Mouse (Mus musculus) embryonic facial prominence, embryonic 14.5 days (tissue): ENCODE results near the gene Rpl15. TPM values are rescaled to one million over a fixed set of nuclear protein-coding genes. Genes with fewer than 3 reads are reported as not detected.

Source experiments
- ATAC-seq: fragments of 200-750 bp; cut with Nextera tagmentation; 2 replicates; pipeline ENCODE4 v1.8.0; 2017; ENCODE audit warnings: low read depth, moderate number of reproducible peaks, moderate TSS enrichment
- DNase-seq: peaks from one replicate; pipeline ENCODE4 v3.0.0-alpha.2; 2015; ENCODE audit warnings: low spot score
- H3K27ac ChIP-seq: fragments of 300-500 bp; sonication (generic); replicated peaks from 2 replicates; pipeline ENCODE4 v1.5.1; 2014; ENCODE audit warnings: low read depth, mild to moderate bottlenecking, low read length, moderate library complexity
- H3K27me3 ChIP-seq: fragments of 300-500 bp; sonication (generic); replicated peaks from 2 replicates; pipeline ENCODE4 v1.6.1; 2014; ENCODE audit warnings: low read length; ENCODE audit not compliant: control insufficient read depth, insufficient read depth
- H3K36me3 ChIP-seq: fragments of 300-500 bp; sonication (generic); 2 replicates; pipeline ENCODE4 v1.6.1; 2014; ENCODE audit warnings: low read length, mixed read lengths; ENCODE audit not compliant: control insufficient read depth, insufficient read depth
- H3K4me1 ChIP-seq: fragments of 300-500 bp; sonication (generic); 2 replicates; pipeline ENCODE4 v1.6.1; 2014; ENCODE audit warnings: antibody characterized with exemption, low read length; ENCODE audit not compliant: control insufficient read depth, insufficient read depth
- H3K4me2 ChIP-seq: fragments of 300-500 bp; sonication (generic); 2 replicates; pipeline ENCODE4 v1.6.1; 2014; ENCODE audit warnings: low read depth, mild to moderate bottlenecking, low read length, moderate library complexity, mixed read lengths
- H3K4me3 ChIP-seq: fragments of 300-500 bp; sonication (generic); 2 replicates; pipeline ENCODE4 v1.5.1; 2014; ENCODE audit warnings: low read depth, mild to moderate bottlenecking, low read length
- H3K9ac ChIP-seq: fragments of 300-500 bp; sonication (generic); 2 replicates; pipeline ENCODE4 v1.6.1; 2014; ENCODE audit warnings: low read depth, mild to moderate bottlenecking, low read length, moderate library complexity, mixed read lengths
- H3K9me3 ChIP-seq: fragments of 300-500 bp; sonication (generic); 2 replicates; pipeline ENCODE4 v1.6.1; 2016; ENCODE audit warnings: low read length; ENCODE audit not compliant: control insufficient read depth
- WGBS: fragments of 180-500 bp; shearing (Covaris S2); extraction: QIAGEN DNeasy Blood & Tissue Kit; methylation state at CpG from one replicate; pipeline ENCODE4 v1.1.7; 2014; 5-methylcytosine and 5-hydroxymethylcytosine counted together
- polyA plus RNA-seq: library from polyadenylated mRNA; unstranded; fragments of >200 nt; fragmentation: Nextera tagmentation; extraction: Ambion mirVana; gene quantifications from 2 replicates; pipeline ENCODE4 v1.2.1, GENCODE M21; 2014

Rpl15 gene
- polyA plus RNA-seq, 1 experiment from 2014 or later, result 535 TPM

DNA sequence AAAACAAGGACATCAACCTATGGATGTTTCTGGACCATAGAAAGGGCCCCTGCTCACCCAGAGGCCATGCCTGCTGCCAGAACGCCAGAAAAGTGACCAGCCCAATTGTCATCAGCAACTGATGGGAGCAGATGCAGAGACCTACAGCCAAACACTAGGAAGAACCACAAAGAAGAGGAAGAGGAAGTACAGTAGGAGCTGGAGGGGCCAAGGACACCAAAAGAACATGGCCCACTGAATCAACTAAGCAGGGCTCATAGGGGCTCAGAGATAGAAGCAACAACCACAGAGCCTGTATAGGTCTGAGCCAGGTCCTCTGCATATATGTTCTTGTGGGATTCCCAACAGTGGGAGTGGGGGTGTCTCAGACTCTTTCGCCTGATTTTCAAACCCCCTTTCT lies 26.2 kb upstream of the Rpl15 start:
- 84% methylated on average over 2 of the region's 2 CpGs for WGBS
- H3K4me3 ChIP-seq, result no peak overlapping the region
- H3K4me1 ChIP-seq, result no peaks in the 10 kb centered on the region
- ATAC-seq (no peak), DNase-seq (no peak)
- no peaks in the 10 kb centered on the region for H3K9me3 ChIP-seq
- H3K27me3 ChIP-seq, result no peaks in the 10 kb centered on the region
- H3K27ac ChIP-seq, result no peak overlapping the region
- H3K4me2 ChIP-seq, result no peak overlapping the region
- H3K36me3 ChIP-seq, result no peaks in the 10 kb centered on the region
- no peak overlapping the region for H3K9ac ChIP-seq

DNA sequence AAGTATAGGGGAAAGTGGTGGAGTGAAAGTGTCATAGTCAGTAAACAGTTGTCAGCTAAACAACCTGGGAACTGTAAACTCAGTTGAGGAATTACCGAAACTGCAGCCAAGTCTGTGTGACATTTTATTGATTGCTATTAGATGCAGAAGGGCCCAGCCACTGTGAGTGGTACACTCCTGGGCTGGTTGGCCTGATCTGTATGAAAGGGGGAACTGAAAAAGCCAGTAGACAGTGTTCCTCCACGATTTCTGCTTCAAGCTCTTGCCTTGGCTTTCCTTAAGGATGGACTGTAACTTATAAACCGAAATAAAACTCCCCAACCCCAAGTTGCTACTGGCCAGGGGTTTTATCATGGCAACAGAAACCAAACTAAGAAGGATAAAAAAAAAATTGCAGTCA lies 21.4 kb upstream of the Rpl15 start:
- ATAC-seq (no peak), DNase-seq (no peak)
- no peak overlapping the region for H3K4me3 ChIP-seq
- no peaks in the 10 kb centered on the region for H3K36me3 ChIP-seq
- H3K27ac ChIP-seq, result no peak overlapping the region
- no peak overlapping the region for H3K4me2 ChIP-seq
- no peaks in the 10 kb centered on the region for H3K27me3 ChIP-seq
- no peaks in the 10 kb centered on the region for H3K9me3 ChIP-seq
- WGBS, result 93% methylated on average over 3 of the region's 3 CpGs
- no peak overlapping the region for H3K9ac ChIP-seq
- no peaks in the 10 kb centered on the region for H3K4me1 ChIP-seq

DNA sequence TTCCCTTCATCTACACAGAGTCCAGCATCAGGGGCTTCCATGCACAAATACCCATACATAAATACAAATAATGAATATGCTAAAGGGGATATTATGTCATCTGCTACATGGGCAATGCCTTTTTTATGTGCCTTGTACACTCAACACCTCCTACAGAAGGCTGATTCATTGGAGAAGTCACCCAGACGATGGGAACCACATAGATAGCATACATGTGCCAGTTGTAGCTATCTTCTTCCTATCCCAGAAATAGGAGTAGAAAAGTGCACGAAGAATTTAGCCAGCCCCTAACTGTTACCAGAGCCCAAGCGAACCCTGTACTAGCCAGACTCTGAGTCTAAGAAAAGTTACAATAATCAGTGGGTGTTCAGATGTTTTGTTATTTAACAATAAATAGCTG lies 20.9 kb upstream of the Rpl15 start:
- Histone ChIP-seq H3K9ac (no peak overlapping the region), H3K27me3 (no peaks in the 10 kb centered on the region), H3K27ac (no peak overlapping the region), H3K4me3 (no peak overlapping the region), H3K4me1 (no peaks in the 10 kb centered on the region), H3K36me3 (no peaks in the 10 kb centered on the region), H3K4me2 (no peak overlapping the region), H3K9me3 (no peaks in the 10 kb centered on the region)
- DNase-seq, result no peak
- WGBS, result 91% methylated on average over 3 of the region's 3 CpGs
- ATAC-seq, result no peak

DNA sequence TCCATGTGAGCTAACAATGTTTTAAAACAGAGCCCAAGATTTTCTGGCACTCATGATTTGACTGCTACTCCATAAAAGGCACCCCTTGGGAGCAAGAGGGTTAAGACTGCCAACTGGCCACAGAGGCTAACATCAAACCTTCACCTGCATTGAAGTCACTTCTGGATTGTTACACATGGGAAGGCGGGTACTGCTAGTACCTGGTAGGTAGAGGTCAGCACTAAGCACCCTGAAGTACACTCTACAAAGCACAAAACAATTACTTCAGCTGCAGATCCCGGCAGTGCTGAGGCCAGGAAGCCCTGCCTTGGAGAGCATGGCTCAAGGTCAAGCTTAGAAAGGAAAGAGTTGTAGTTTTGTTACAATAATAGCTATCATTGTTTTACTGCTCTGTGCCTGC lies 16.2 kb upstream of the Rpl15 start:
- no peaks in the 10 kb centered on the region for H3K4me1 ChIP-seq
- no peak overlapping the region for H3K9ac ChIP-seq
- no peak overlapping the region for H3K4me2 ChIP-seq
- no peak overlapping the region for H3K4me3 ChIP-seq
- H3K27ac ChIP-seq, result no peak overlapping the region
- ATAC-seq, result no peak
- no peaks in the 10 kb centered on the region for H3K9me3 ChIP-seq
- 73% methylated on average over 2 of the region's 2 CpGs for WGBS
- no peaks in the 10 kb centered on the region for H3K27me3 ChIP-seq
- H3K36me3 ChIP-seq, result 0 out of 2 replicates have a peak, but pooled peaks cover 9% of the 10 kb centered on the region
- no peak for DNase-seq

DNA sequence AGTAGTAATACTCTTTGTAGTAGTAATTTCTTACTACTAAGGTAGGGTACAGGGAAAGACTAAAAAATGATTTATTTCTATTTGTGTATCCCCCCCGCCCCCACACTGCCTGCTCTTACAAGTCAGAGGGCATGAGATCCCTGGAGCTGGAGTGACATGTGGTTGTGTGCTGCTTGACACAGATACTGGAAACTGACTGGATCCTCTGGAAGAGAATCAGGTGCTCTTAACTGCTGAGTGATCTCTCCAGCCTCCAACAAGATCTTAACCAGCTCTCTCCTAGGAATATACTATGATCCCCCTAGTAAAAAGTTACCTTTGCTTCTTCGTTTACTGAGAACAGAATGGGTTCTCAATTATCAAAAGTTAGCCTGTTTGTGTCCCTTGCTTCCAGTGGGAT lies 15.2 kb upstream of the Rpl15 start:
- Histone ChIP-seq H3K27me3 (no peaks in the 10 kb centered on the region), H3K9ac (no peak overlapping the region), H3K4me2 (no peak overlapping the region), H3K36me3 (peaks cover 17% of the 10 kb centered on the region; the same call in 1 of the 2 replicates), H3K9me3 (no peaks in the 10 kb centered on the region), H3K4me3 (no peak overlapping the region), H3K4me1 (no peaks in the 10 kb centered on the region), H3K27ac (no peak overlapping the region)
- no peak for DNase-seq
- WGBS, result 87% methylated on average over 2 of the region's 2 CpGs
- ATAC-seq, result no peak

DNA sequence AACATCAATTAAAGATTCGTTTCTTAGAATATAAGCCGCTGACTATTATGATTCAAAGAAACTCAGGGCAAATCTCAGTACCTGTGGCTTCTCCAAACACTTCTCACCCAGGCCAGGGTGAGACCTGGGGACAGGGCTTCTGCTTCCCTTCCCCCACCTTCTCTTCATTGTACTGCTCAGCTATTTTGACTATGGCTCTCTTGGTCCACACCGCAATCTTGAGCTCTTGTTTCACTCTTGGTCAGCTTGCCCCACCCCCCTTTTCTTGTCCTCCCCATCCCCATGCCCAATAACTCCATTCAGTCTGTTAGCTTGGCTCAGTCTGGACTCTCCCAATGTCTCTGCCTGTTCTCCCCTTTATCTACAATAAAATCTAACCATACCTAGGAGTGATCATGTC lies 14.3 kb upstream of the Rpl15 start:
- DNase-seq (no peak), ATAC-seq (no peak)
- Histone ChIP-seq H3K27me3 (no peaks in the 10 kb centered on the region), H3K27ac (no peak overlapping the region), H3K4me2 (no peak overlapping the region), H3K9me3 (no peaks in the 10 kb centered on the region), H3K4me1 (no peaks in the 10 kb centered on the region), H3K36me3 (peaks cover 18% of the 10 kb centered on the region; the same call in 1 of the 2 replicates), H3K4me3 (no peak overlapping the region), H3K9ac (no peak overlapping the region)
- WGBS, result 80% methylated on average over 3 of the region's 3 CpGs

DNA sequence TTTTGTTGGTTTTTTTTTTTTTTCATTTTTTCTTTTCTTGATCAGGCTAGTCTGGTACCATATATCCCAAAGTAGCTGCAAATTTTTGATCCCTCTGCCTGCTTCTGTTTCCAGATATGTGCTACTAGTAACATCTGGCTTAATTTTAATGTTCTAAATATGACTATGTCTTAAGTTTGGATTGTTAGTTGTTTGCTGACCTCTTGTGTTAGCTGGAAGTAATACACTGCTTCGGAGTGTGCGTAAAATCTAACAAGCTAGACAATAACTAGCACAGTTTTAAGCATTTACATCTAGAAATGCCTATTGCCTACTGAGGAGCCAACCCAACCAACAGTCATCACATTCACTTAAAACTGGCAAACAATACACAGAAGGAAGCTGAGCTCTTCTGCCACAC lies 13.4 kb upstream of the Rpl15 start:
- H3K27ac ChIP-seq, result no peak overlapping the region
- peaks cover 26% of the 10 kb centered on the region for H3K36me3 ChIP-seq
- H3K9me3 ChIP-seq, result no peaks in the 10 kb centered on the region
- no peak overlapping the region for H3K4me3 ChIP-seq
- ATAC-seq (no peak), DNase-seq (no peak)
- no peaks in the 10 kb centered on the region for H3K4me1 ChIP-seq
- 90% methylated on average over 2 of the region's 2 CpGs for WGBS
- H3K4me2 ChIP-seq, result no peak overlapping the region
- H3K9ac ChIP-seq, result no peak overlapping the region
- H3K27me3 ChIP-seq, result no peaks in the 10 kb centered on the region

DNA sequence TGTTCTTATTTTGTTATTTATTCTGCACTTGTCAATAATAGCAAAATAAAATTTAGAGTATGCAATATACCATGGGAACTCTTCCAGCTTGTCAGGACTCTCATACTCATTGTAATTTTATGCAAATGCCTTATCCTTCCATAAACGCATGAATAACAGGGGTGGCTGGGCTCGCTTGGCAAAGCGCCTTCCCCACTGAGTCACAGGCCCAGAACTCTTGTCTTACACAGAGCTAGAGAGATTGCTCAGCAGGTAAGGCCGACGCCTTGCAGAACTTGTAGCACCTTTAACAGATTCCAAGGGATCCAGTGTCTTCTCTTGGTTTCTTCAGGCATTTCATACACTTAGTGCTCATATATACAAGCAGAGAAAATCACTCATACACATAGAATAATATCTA lies 9.2 kb upstream of the Rpl15 start:
- no peak for DNase-seq
- no peaks in the 10 kb centered on the region for H3K27me3 ChIP-seq
- no peak overlapping the region for H3K27ac ChIP-seq
- no peak overlapping the region for H3K9ac ChIP-seq
- ATAC-seq, result no peak
- no peaks in the 10 kb centered on the region for H3K4me1 ChIP-seq
- 88% methylated on average over 5 of the region's 5 CpGs for WGBS
- no peak overlapping the region for H3K4me3 ChIP-seq
- no peak overlapping the region for H3K4me2 ChIP-seq
- H3K9me3 ChIP-seq, result no peaks in the 10 kb centered on the region
- H3K36me3 ChIP-seq, result peaks cover 56% of the 10 kb centered on the region

DNA sequence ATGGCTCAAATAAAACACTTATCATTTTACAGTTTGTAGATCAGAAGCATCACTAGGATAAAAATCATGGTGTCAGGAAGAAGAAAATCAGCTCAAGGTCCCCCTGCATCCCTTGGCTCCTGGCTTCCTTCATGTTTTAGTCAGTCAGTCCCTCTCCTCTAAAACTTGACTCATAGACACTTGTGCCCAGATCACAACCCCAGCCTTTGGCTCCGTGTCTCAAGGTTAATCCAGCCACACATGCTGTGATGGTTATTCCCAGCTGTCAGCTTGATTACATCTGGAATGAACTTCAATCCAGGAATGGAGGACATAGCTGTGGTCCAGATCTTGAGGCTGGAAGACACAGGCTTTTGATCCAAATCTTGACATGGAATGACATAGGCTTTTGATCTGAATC lies 3.3 kb upstream of the Rpl15 start:
- H3K36me3 ChIP-seq, result peaks cover 33% of the 10 kb centered on the region
- no peaks in the 10 kb centered on the region for H3K9me3 ChIP-seq
- no peak overlapping the region for H3K27ac ChIP-seq
- ATAC-seq (no peak), DNase-seq (no peak)
- H3K9ac ChIP-seq, result no peak overlapping the region
- no peak overlapping the region for H3K4me2 ChIP-seq
- H3K4me1 ChIP-seq, result peaks cover 6% of the 10 kb centered on the region; the same call in 1 of the 2 replicates
- 74% methylated on average over 1 of the region's 1 CpGs for WGBS
- no peaks in the 10 kb centered on the region for H3K27me3 ChIP-seq
- no peak overlapping the region for H3K4me3 ChIP-seq
